Mouse (Mus musculus) embryonic fibroblast, embryonic 13.5 days (primary cell): ENCODE results near the gene Vrtn. TPM values are rescaled to one million over a fixed set of nuclear protein-coding genes. Genes with fewer than 3 reads are reported as not detected.

ENCODE experiments used
- H3K27ac ChIP-seq: 2 replicates; pipeline ENCODE4 v1.5.1; 2012; ENCODE audit warnings: low read length, control low read depth, inconsistent platforms; ENCODE audit not compliant: insufficient read depth
- H3K4me1 ChIP-seq: 2 replicates; pipeline ENCODE4 v1.6.1; 2011; ENCODE audit warnings: low read length; ENCODE audit not compliant: control insufficient read depth, insufficient read depth
- H3K4me3 ChIP-seq: 2 replicates; pipeline ENCODE4 v1.5.1; 2011; ENCODE audit warnings: mild to moderate bottlenecking, control low read depth, low read length; ENCODE audit not compliant: insufficient read depth
- CTCF ChIP-seq: IDR thresholded peaks from 2 replicates; pipeline ENCODE4 v1.5.1; 2011; ENCODE audit warnings: mild to moderate bottlenecking, control low read depth, low read length, moderate library complexity, borderline replicate concordance; ENCODE audit not compliant: insufficient read depth
- POLR2A ChIP-seq: IDR thresholded peaks from 2 replicates; pipeline ENCODE4 v1.6.1; 2011; ENCODE audit warnings: low read depth, mild to moderate bottlenecking, control low read depth, low read length, moderate library complexity
- polyA plus RNA-seq: library from polyadenylated mRNA; stranded (reverse); fragments of >200 nt; gene quantifications from 2 replicates; pipeline ENCODE4 v1.2.4, GENCODE M21; 2011; ENCODE audit warnings: low read depth; ENCODE audit not compliant: missing spikeins, insufficient read length

Gene Vrtn
- polyA plus RNA-seq, 1 experiment = not detected

DNA sequence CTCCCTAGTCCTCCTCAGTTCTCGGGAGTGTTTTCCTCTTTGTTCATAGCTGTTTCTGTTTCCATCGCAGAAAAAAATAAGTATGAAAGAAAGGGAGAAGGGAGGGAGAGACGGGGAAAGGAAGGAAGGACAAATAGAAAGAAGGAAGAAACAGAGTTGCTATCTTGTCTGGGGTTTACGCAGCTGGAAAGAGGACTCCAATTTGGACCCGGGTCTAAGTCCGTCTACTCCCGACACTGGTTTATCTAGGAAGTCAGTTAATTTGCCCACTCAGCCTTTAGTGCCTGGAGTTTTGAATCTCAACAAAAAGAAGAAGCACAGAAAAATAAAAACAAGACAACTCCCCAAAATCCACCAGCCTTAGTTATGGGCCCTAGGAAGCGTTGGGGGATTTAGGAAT is 16.2 kb upstream of the Vrtn start:
- Histone ChIP-seq H3K4me1 (no peaks in the 10 kb centered on the region), H3K4me3 (no peak overlapping the region), H3K27ac (no peak overlapping the region)
- TF ChIP-seq CTCF (no peak), POLR2A (no peak)

DNA sequence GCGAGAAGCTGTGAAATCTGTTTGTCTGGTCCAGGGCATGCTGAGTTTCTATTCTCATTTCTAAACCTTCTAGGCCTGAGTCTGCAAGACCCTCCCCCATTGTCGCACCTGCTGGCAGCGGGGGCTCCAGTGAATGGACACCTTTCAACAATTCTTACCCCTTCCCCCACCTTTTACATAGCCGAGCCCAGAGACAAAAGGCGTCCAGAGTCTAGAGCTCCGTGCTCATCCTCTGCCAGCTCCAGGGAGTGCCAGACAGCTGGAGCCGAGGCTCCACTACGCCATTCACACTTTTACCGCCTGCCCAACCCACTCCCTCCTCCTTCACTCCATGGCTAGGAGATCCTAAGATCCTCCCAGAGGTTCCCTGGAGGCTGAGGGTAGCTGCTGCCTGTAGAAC is 15.7 kb upstream of the Vrtn start:
- H3K4me3 ChIP-seq = no peak overlapping the region
- no peaks in the 10 kb centered on the region for H3K4me1 ChIP-seq
- TF ChIP-seq POLR2A (no peak), CTCF (no peak)
- no peak overlapping the region for H3K27ac ChIP-seq

DNA sequence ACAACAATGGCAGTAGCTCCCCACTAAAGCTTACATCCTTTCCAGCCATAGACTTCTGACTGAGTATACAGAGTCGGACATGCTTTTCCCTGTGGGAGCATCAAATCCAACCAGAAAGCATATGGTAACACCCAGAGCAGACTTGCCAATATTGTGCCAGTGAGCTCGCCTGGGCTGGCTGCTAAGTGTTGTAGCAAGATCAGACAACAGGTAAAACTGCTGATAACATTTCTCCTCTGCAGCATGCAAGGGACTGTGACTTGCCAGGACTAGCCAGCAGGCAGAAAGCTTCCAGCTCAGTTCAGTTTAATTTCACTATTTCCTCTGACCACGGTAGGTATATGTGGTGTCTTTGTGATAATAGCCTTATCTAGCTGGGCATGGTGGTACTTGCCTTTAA is 9.0 kb upstream of the Vrtn start:
- no peak for TF ChIP-seq CTCF
- TF ChIP-seq POLR2A = no peak
- H3K4me3 ChIP-seq = no peak overlapping the region
- H3K27ac ChIP-seq = no peak overlapping the region
- H3K4me1 ChIP-seq = no peaks in the 10 kb centered on the region

DNA sequence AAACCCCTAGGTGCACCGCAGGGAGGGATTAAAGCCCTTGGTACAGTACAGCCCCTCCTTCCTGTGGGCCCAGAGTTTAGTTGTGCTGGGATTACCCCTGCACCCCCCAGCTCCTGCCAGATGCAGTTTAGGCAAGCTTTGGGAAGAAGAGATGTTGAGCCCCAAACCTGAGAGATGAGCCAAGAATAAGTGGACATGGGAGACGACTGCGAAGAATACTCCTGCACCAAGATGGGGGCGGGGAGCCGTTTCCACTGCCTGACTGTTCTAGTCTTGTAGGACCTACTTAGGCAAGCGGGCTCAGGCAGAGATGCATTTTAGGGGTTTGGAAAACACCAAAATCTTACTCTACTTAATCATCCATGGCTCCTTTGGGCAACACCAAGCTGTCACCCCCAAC is 566 bp upstream of the Vrtn start:
- Histone ChIP-seq H3K27ac (no peak overlapping the region), H3K4me1 (no peaks in the 10 kb centered on the region), H3K4me3 (no peak overlapping the region)
- TF ChIP-seq CTCF (no peak), POLR2A (no peak)

DNA sequence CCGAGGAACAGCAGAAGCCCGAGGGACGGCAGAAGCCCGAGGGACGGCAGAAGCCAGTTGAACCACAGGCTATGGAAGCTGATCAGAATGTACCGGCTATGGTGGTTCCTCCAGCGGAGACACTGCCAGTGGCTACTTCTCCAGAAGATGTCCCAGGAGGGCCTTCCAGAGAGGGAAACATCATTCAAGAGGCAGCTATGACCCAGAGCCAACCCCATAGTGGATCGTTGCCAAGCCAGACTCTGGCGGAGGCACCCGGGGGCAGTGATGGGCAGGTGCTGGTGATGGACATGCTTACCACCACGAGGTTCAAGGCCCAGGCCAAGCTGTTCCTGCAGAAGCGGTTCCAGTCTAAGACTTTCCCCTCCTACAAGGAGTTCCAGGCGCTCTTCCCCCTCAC is 9.4 kb downstream of the Vrtn start:
- Histone ChIP-seq H3K27ac (no peak overlapping the region), H3K4me1 (no peaks in the 10 kb centered on the region), H3K4me3 (no peak overlapping the region)
- TF ChIP-seq CTCF = no peak
- no peak for TF ChIP-seq POLR2A

DNA sequence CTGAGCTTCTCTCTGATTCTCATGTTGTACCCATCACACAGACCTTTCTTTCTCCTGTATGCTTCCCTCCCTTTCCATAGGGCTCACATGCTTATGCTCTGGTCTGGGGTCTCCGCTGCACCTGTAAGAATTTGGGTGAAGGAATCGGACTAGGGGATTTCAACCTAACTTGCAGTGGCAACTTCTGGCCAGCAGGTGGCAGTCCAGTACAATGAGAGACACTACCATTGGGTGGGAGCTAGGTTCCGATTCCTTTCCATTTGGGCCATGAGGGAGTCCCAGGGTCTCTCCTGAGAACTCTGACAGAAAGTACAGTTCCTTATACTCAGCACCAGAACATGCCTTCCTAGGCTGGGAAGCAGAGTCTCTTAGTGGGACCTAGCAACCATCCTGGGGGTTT is 13.1 kb downstream of the Vrtn start:
- H3K27ac ChIP-seq = no peak overlapping the region
- no peak overlapping the region for H3K4me3 ChIP-seq
- H3K4me1 ChIP-seq = no peaks in the 10 kb centered on the region
- TF ChIP-seq POLR2A = no peak
- TF ChIP-seq CTCF = peak; percentile 92

DNA sequence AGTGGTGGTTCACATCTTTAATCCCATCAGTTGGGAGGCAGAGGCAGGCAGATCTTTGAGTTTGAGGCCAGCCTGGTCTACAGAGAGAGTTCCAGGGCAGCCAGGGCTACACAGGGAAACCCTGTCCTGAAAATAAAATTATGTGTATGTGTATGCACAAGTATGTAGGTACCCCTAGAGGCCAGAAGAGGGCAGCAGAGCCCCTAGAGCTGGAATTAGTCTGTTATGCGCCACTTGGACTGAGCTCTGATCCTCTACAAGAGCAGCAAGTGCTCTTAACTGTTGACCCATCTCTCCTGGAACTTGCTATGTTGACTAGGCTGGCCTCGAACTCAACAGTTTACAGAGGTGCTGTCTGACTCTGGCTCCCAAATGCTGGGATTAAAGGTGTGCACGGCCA is 29.7 kb downstream of the Vrtn start:
- H3K4me3 ChIP-seq = no peak overlapping the region
- no peak overlapping the region for H3K27ac ChIP-seq
- TF ChIP-seq CTCF = no peak
- no peak for TF ChIP-seq POLR2A
- no peaks in the 10 kb centered on the region for H3K4me1 ChIP-seq

DNA sequence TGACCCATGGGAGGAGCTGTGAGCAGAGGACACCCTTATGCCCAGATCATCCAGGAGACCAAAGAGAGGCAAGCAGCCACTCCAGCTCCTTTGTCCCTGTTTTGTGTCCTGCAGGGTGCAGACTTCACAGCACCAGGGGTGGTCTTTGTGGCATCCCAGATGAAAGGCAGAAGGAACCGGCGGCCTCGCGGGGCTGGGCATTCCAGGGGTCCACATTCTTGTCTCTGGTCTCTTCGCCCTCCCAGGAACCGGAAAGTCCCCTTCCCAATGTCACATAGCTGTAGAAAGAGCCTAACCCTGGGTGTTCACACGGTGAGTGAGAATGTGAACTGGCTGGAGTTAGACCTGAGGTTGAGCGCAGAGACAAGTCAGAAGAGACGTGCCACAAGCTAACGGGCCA is 30.8 kb downstream of the Vrtn start:
- no peak overlapping the region for H3K4me3 ChIP-seq
- H3K27ac ChIP-seq = no peak overlapping the region
- H3K4me1 ChIP-seq = no peaks in the 10 kb centered on the region
- TF ChIP-seq CTCF (no peak), POLR2A (no peak)

DNA sequence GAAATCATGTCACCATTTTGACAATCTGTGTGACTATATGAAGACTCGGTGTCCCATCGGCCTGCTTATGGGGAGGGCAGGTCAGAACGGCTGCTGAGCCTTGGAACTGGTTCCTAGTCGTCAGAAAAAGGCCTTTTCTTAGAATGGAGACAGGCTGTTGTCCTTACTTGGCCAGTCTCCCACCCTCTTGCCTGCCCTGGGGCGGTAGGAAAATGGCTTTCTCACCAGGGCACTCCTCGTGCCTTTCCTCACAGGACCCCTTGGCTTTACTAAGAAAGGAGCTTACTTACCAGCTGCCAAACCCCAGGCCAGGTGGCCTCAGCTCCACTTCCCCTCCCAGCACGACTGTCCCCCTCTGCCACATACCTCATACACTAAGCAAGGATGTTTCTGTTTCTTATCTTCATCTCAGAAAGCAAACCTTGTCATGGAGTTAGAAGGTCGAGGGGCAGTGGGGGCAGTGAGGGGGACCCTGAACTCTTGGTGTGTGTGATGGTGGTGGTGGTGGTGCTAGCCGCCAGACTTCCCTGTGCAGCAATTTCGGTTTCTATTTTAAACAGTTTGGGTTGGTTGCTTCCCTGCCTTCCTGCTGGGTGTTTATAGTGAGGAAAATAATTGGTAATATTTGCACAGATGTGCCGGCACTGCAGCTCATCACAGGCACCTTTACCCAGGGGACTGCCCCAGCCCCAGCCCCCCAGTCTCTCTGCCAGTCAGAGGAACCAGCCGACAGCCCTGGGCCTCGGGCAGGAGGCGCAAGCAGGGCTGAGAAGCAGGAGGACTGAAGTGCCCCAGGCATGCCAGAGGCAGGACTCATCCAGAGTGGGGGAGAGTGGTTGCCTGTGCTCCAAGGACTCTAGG is 34.1 kb downstream of the Vrtn start:
- TF ChIP-seq CTCF (no peak), POLR2A (no peak)
- Histone ChIP-seq H3K4me1 (no peaks in the 10 kb centered on the region), H3K27ac (no peak overlapping the region), H3K4me3 (no peak overlapping the region)

DNA sequence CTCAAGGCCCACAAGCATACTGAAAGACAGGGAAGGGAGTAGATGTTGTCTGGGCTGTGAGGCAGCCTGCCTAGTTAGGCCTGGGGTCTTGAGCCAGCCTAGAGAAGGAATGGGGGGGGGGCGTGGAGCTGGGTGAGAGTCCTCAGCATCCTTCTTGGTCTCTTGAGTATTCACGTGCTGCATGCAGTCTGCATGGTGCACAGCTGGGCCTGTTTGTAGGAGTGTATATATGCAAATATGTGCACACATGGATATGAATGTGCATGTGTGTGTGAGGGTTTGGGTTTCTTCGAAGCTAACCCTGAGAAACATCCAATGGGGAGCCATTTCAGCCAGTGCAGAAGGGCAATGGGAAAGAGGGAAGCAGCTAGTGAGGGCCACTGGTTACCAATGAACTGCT is 35.2 kb downstream of the Vrtn start:
- no peak overlapping the region for H3K27ac ChIP-seq
- TF ChIP-seq POLR2A (no peak), CTCF (no peak)
- H3K4me1 ChIP-seq = no peaks in the 10 kb centered on the region
- H3K4me3 ChIP-seq = no peak overlapping the region

DNA sequence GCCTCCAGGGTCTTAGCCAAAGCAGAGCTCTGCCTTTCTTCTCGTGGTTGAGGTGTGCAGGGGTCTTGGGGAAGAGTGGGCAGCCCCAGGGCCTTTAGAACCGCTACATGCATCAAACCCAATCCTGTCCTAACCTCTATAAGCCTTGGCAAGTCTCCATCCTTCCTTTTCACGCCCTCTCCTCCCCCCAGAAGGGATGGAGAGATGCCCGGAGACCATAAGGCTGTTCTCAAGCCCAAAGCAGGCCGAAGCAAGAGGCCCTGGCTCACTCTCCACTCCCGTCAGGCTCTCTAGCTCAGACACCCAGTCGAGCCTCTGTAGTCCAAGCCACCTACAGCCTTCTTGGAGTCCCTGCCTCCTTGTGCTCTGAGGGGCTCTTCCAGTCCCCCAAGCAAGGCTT is 43.8 kb downstream of the Vrtn start:
- Histone ChIP-seq H3K4me1 (no peaks in the 10 kb centered on the region), H3K4me3 (no peak overlapping the region), H3K27ac (no peak overlapping the region)
- TF ChIP-seq CTCF (no peak), POLR2A (no peak)
